Mouse (Mus musculus) ES-E14 (cell line): ENCODE measurements at regions not wholly inside any gene's neighbourhood (a gene's known extent, or its start where the extent isn't known, plus 50 kb on each side); places are given as distances from the start of the nearest gene placed in this dataset.

Experiments used
- DNase-seq: peaks from one replicate; pipeline ENCODE4 v3.0.0-alpha.2; 2013; ENCODE audit warnings: low read depth, low spot score
- H3K27ac ChIP-seq: 2 replicates; pipeline ENCODE4 v1.5.1; 2012; ENCODE audit warnings: low read depth, mild to moderate bottlenecking, low read length, moderate library complexity, mixed read lengths; ENCODE audit not compliant: poor library complexity, insufficient read depth, severe bottlenecking
- H3K36me3 ChIP-seq: 2 replicates; pipeline ENCODE4 v1.6.1; 2012; ENCODE audit warnings: mild to moderate bottlenecking, low read length, moderate library complexity, mixed read lengths; ENCODE audit not compliant: control insufficient read depth, poor library complexity, insufficient read depth, severe bottlenecking
- H3K4me1 ChIP-seq, 2 experiments: fragments of 150-350 bp in 1 of 2; sonication (generic) in 1 of 2; 2 replicates each; pipeline ENCODE4 v1.6.1; 2012; ENCODE audit warnings: low read length in 2 of 2, mild to moderate bottlenecking in 1 of 2, mixed read lengths in 1 of 2; ENCODE audit not compliant: control insufficient read depth in 2 of 2, insufficient read depth in 2 of 2, poor library complexity in 1 of 2
- H3K4me3 ChIP-seq, 2 experiments: fragments of 150-350 bp in 1 of 2; sonication (generic) in 1 of 2; 2 replicates each; pipeline ENCODE4 v1.5.1; 2012; ENCODE audit warnings: low read length in 2 of 2, low read depth in 1 of 2, mild to moderate bottlenecking in 1 of 2, mixed read lengths in 1 of 2; ENCODE audit not compliant: insufficient read depth in 1 of 2, poor library complexity in 1 of 2, severe bottlenecking in 1 of 2
- H3K9ac ChIP-seq: 2 replicates; pipeline ENCODE4 v1.6.1; 2012; ENCODE audit warnings: low read depth, mild to moderate bottlenecking, low read length, mixed read lengths; ENCODE audit not compliant: poor library complexity, insufficient read depth, severe bottlenecking
- H3K9me3 ChIP-seq: fragments of 150-350 bp; sonication (generic); 2 replicates; pipeline ENCODE4 v1.6.1; 2012; ENCODE audit warnings: low read depth, mild to moderate bottlenecking, low read length; ENCODE audit not compliant: control insufficient read depth, insufficient read depth
- CHD2 ChIP-seq: IDR thresholded peaks from 2 replicates; pipeline ENCODE4 v1.6.1; 2014; ENCODE audit warnings: mild to moderate bottlenecking, low read depth, low read length, inconsistent platforms
- HCFC1 ChIP-seq: IDR thresholded peaks from 2 replicates; pipeline ENCODE4 v1.6.1; 2012; ENCODE audit warnings: low read length, inconsistent platforms, borderline replicate concordance; ENCODE audit not compliant: insufficient read depth
- MAFK ChIP-seq: IDR thresholded peaks from 2 replicates; pipeline ENCODE4 v1.6.1; 2014; ENCODE audit warnings: mild to moderate bottlenecking, low read depth, low read length, inconsistent platforms; ENCODE audit not compliant: insufficient read depth
- ZC3H11A ChIP-seq: IDR thresholded peaks from 2 replicates; pipeline ENCODE4 v1.6.1; 2012; ENCODE audit warnings: low read depth, mild to moderate bottlenecking, inconsistent platforms, low read length, borderline replicate concordance
- ZNF384 ChIP-seq: IDR thresholded peaks from 2 replicates; pipeline ENCODE4 v1.6.1; 2012; ENCODE audit warnings: low read depth, low read length, inconsistent platforms
- in situ Hi-C, 2 experiments: fragments of 600-800 bp; cut with MboI; formaldehyde crosslinking; loops; one replicate each; pipeline ENCODE4 v1.15.1; 2025; ENCODE audit warnings: low sequenced_read_pairs in 2 of 2, inconsistent platforms in 1 of 2; ENCODE audit not compliant: unreplicated experiment in 2 of 2

DNA sequence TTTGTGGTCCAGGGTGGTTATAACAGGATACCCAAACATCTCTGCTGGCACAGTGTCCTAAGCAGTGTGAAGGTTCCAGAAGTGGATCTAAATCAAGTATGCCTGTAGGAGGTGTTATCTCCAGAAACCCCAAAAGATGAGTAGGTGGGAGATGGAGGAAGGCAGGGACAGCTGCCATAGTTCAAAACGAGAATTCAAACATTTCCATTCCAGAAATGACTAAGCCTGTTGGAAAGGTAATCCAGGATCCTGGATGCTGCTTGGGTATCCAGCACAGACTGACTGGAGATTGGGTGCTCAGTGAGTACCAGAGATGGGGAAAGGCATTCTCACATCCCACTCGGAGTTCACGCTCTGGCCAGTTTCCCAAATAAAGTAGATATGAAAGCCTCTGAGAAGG lies 607.9 kb upstream of the Kdm8 start:
- H3K36me3 ChIP-seq, result no peaks in the 10 kb centered on the region
- no peak overlapping the region for H3K4me3 ChIP-seq
- H3K9me3 ChIP-seq, result no peaks in the 10 kb centered on the region
- in situ Hi-C loops, result no loop called here
- H3K9ac ChIP-seq, result no peak overlapping the region
- DNase-seq, result no peak
- no peaks in the 10 kb centered on the region for H3K4me1 ChIP-seq
- no peak for TF ChIP-seq CHD2
- no peak for TF ChIP-seq ZC3H11A
- TF ChIP-seq HCFC1, result no peak
- TF ChIP-seq ZNF384, result no peak
- TF ChIP-seq MAFK, result no peak
- H3K27ac ChIP-seq, result no peak overlapping the region

DNA sequence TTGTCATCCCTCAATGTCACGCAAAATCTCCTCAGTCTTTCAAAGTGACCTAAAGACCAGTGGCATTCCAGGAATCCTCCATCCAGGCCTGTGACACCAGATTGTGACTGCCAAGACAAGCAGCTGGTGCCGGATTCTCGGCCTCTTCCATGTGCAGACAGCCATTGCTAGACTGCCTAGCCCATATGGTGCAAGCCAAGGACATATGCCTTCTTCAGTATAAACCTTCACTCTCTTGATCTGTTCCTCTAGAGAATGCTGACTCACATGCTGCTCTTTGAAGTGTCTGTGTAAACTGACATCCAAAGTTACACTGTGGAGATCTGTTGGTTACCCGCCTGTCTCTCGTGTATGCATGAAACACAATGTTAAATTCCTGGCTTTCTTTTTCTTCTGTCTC lies 589.4 kb upstream of the Kdm8 start:
- no peaks in the 10 kb centered on the region for H3K9me3 ChIP-seq
- no peak overlapping the region for H3K4me3 ChIP-seq
- no peak for TF ChIP-seq MAFK
- no peak for TF ChIP-seq ZC3H11A
- no peak for TF ChIP-seq CHD2
- no peak for TF ChIP-seq HCFC1
- no peak for TF ChIP-seq ZNF384
- in situ Hi-C loops, result no loop called here
- no peak overlapping the region for H3K27ac ChIP-seq
- no peak overlapping the region for H3K9ac ChIP-seq
- H3K36me3 ChIP-seq, result no peaks in the 10 kb centered on the region
- no peaks in the 10 kb centered on the region for H3K4me1 ChIP-seq
- DNase-seq, result no peak

DNA sequence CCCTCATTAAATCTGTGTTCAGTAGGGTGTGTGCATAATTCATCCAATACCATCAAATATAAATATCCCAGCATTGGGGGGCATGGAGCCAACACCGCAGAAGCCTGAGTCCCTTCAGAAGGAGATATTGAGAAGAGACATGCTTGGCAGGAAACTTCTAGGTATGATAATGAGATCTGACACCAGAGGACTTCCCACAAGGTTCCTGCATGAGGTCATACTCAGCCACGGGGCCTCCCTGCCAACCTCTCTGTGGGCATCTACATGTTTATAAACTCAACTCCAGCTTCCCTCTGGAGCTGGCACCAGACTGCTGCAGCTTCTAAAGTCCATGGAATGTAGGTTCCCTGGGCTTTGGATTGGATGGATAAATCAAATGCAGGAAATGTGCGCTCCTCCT lies 587.4 kb upstream of the Kdm8 start:
- Histone ChIP-seq H3K9me3 (no peaks in the 10 kb centered on the region), H3K27ac (no peak overlapping the region), H3K4me3 (no peak overlapping the region), H3K9ac (no peak overlapping the region), H3K36me3 (no peaks in the 10 kb centered on the region), H3K4me1 (no peaks in the 10 kb centered on the region)
- in situ Hi-C loops, result no loop called here
- no peak for TF ChIP-seq MAFK
- no peak for TF ChIP-seq HCFC1
- no peak for TF ChIP-seq CHD2
- TF ChIP-seq ZC3H11A, result no peak
- no peak for TF ChIP-seq ZNF384
- no peak for DNase-seq

DNA sequence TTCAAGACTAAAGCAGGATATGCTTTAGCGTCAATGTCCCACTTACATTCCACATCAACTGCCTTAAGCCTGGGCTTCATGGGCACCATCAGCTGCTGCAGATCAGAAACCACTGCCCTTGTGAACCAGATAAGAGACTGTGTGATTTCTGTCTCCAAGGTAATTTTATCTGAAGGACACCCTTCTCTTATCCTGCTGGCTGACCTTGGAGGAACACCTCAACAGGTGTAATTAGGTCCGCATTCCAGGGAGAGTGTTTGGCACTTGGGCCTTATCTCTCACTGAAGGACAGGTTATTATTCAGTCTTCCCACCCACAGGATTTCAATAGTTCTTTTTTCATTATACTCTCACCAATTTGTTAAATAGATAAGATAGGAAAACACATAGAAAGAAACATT lies 583.1 kb upstream of the Kdm8 start:
- in situ Hi-C loops, result no loop called here
- no peak for DNase-seq
- Histone ChIP-seq H3K4me3 (no peak overlapping the region), H3K4me1 (no peaks in the 10 kb centered on the region), H3K36me3 (no peaks in the 10 kb centered on the region), H3K9me3 (no peaks in the 10 kb centered on the region), H3K27ac (no peak overlapping the region), H3K9ac (no peak overlapping the region)
- TF ChIP-seq MAFK (no peak), HCFC1 (no peak), ZNF384 (no peak), ZC3H11A (no peak), CHD2 (no peak)

DNA sequence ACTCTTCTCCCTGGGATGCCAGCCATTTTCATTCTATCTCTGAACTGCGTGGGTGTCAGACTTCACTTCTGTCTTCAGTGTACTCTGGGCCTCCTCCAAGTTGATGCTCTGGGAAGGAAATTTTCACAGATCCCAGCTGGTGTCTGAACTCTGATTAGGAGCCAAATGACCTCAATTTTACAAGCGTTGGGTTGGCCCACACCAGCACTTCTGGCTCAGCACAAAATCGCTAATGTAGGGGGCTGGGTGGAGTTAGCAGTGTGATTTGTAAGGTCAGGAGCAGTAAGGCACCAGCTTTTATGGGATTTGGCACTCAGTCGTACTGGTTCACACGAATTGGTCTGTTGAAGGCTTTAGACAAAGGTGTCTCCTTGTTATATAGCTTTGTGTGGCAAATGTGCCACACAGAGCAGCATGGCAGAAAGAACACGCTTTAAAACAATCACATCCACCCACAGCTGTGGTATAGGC lies 576.3 kb upstream of the Kdm8 start:
- Histone ChIP-seq H3K9me3 (no peaks in the 10 kb centered on the region), H3K27ac (no peak overlapping the region), H3K9ac (no peak overlapping the region), H3K36me3 (no peaks in the 10 kb centered on the region), H3K4me1 (no peaks in the 10 kb centered on the region), H3K4me3 (no peak overlapping the region)
- TF ChIP-seq HCFC1 (no peak), MAFK (no peak), CHD2 (no peak)
- DNase-seq, result no peak
- in situ Hi-C loops, result no loop called here
